Mouse (Mus musculus) heart, embryonic 14.5 days (tissue): ENCODE data around the gene Gphn. TPM values are rescaled to one million over a fixed set of nuclear protein-coding genes. Genes with fewer than 3 reads are reported as not detected.

Experiments used
- ATAC-seq: fragments of 200-750 bp; cut with Nextera tagmentation; 2 replicates; pipeline ENCODE4 v1.8.0; 2017; ENCODE audit warnings: low read depth, moderate TSS enrichment; ENCODE audit not compliant: insufficient number of reproducible peaks, insufficient read depth, low FRiP score
- H3K27ac ChIP-seq, 2 experiments: fragments of 200-500 bp in 1 of 2; fragments of 300-500 bp in 1 of 2; sonication (generic) in 1 of 2; replicated peaks in 1 of 2; 2 replicates each; pipeline ENCODE4 v1.5.1; 2012 to 2014; ENCODE audit warnings: low read depth in 2 of 2, low read length in 2 of 2, control low read depth in 1 of 2, mild to moderate bottlenecking in 1 of 2, mixed read lengths in 1 of 2; ENCODE audit not compliant: control insufficient read depth in 1 of 2, insufficient read depth in 1 of 2
- H3K27me3 ChIP-seq: fragments of 300-500 bp; sonication (generic); 2 replicates; pipeline ENCODE4 v1.6.1; 2014; ENCODE audit warnings: mild to moderate bottlenecking, low read length, control low read depth; ENCODE audit not compliant: control insufficient read depth, insufficient read depth
- H3K36me3 ChIP-seq: fragments of 300-500 bp; sonication (generic); 2 replicates; pipeline ENCODE4 v1.6.1; 2014; ENCODE audit warnings: mild to moderate bottlenecking, control low read depth, low read length, mixed read lengths; ENCODE audit not compliant: control insufficient read depth, insufficient read depth
- H3K4me1 ChIP-seq, 2 experiments: fragments of 200-500 bp in 1 of 2; fragments of 300-500 bp in 1 of 2; sonication (generic) in 1 of 2; 2 replicates each; pipeline ENCODE4 v1.6.1; 2012 to 2014; ENCODE audit warnings: low read length in 2 of 2, control low read depth in 1 of 2, mixed read lengths in 1 of 2; ENCODE audit not compliant: control insufficient read depth in 2 of 2, insufficient read depth in 2 of 2
- H3K4me2 ChIP-seq: fragments of 300-500 bp; sonication (generic); 2 replicates; pipeline ENCODE4 v1.6.1; 2014; ENCODE audit warnings: mild to moderate bottlenecking, low read length
- H3K4me3 ChIP-seq, 2 experiments: fragments of 200-500 bp in 1 of 2; fragments of 300-500 bp in 1 of 2; sonication (generic) in 1 of 2; 2 replicates each; pipeline ENCODE4 v1.5.1; 2012 to 2014; ENCODE audit warnings: low read length in 2 of 2, mild to moderate bottlenecking in 2 of 2, control low read depth in 1 of 2, low read depth in 1 of 2, moderate library complexity in 1 of 2; ENCODE audit not compliant: control insufficient read depth in 1 of 2, insufficient read depth in 1 of 2
- H3K9ac ChIP-seq: fragments of 300-500 bp; sonication (generic); 2 replicates; pipeline ENCODE4 v1.6.1; 2014; ENCODE audit warnings: mild to moderate bottlenecking, low read length
- H3K9me3 ChIP-seq: fragments of 300-500 bp; sonication (generic); 2 replicates; pipeline ENCODE4 v1.6.1; 2016; ENCODE audit warnings: low read length, control low read depth; ENCODE audit not compliant: control insufficient read depth
- WGBS: fragments of 180-500 bp; shearing (Covaris S2); extraction: QIAGEN DNeasy Blood & Tissue Kit; methylation state at CpG from one replicate; pipeline ENCODE4 v1.1.7; 2014; 5-methylcytosine and 5-hydroxymethylcytosine counted together
- polyA plus RNA-seq: library from polyadenylated mRNA; unstranded; fragments of >200 nt; fragmentation: Nextera tagmentation; extraction: Ambion mirVana; gene quantifications from 2 replicates; pipeline ENCODE4 v1.2.1, GENCODE M21; 2014

Gene Gphn
- polyA plus RNA-seq, 1 experiment from 2014 or later = 17.1 TPM

GRCm38 (mm10) chr12:78631816-78632215, 405.6 kb downstream of the Gphn start:
- WGBS = 75% methylated on average over 2 of the region's 2 CpGs
- Histone ChIP-seq H3K9ac (no peak overlapping the region), H3K9me3 (no peaks in the 10 kb centered on the region), H3K4me3 (no peak overlapping the region), H3K27ac (no peak overlapping the region), H3K4me2 (no peak overlapping the region), H3K27me3 (no peaks in the 10 kb centered on the region), H3K4me1 (no peaks in the 10 kb centered on the region), H3K36me3 (no peaks in the 10 kb centered on the region)
- no peak for ATAC-seq

GRCm38 (mm10) chr12:78639466-78639865, 413.3 kb downstream of the Gphn start:
- peaks cover 2 to 10% of the 10 kb centered on the region in 2 experiments; a peak in 3 of 4 replicates for H3K4me1 ChIP-seq
- H3K27me3 ChIP-seq = no peaks in the 10 kb centered on the region
- WGBS = 3% methylated on average over 1 of the region's 1 CpGs
- no peaks in the 10 kb centered on the region for H3K36me3 ChIP-seq
- H3K4me3 ChIP-seq = no peak overlapping the region
- peak overlapping the region; percentile 64 to 66; a peak in 3 of 4 replicates for H3K27ac ChIP-seq
- no peak for ATAC-seq
- no peak overlapping the region for H3K4me2 ChIP-seq
- H3K9me3 ChIP-seq = no peaks in the 10 kb centered on the region
- no peak overlapping the region for H3K9ac ChIP-seq

- no peak overlapping the region for H3K4me3 ChIP-seq
- 0% methylated on average over 2 of the region's 2 CpGs for WGBS
Observed at GRCm38 (mm10) chr12:78640086-78640485, 413.9 kb downstream of the Gphn start.

GRCm38 (mm10) chr12:78641220-78641619, 415.0 kb downstream of the Gphn start:
- Histone ChIP-seq H3K27me3 (no peaks in the 10 kb centered on the region), H3K4me2 (no peak overlapping the region), H3K9me3 (no peaks in the 10 kb centered on the region), H3K4me3 (no peak overlapping the region), H3K4me1 (peaks cover 2 to 10% of the 10 kb centered on the region in 2 experiments; a peak in 3 of 4 replicates), H3K36me3 (no peaks in the 10 kb centered on the region), H3K27ac (no peak overlapping the region), H3K9ac (no peak overlapping the region)
- ATAC-seq = no peak

More at GRCm38 (mm10) chr12:78640086-78640485, 413.9 kb downstream of the Gphn start:
- H3K9ac ChIP-seq = no peak overlapping the region
- H3K9me3 ChIP-seq = no peaks in the 10 kb centered on the region
- peak overlapping the region in 1 of 2 experiments; percentile 64; a peak in 3 of 4 replicates for H3K27ac ChIP-seq
- H3K4me2 ChIP-seq = 0 out of 2 replicates have a peak overlapping the region, but pooled peaks have one; percentile 3
- H3K36me3 ChIP-seq = no peaks in the 10 kb centered on the region
- H3K27me3 ChIP-seq = no peaks in the 10 kb centered on the region
- ATAC-seq = no peak
- peaks cover 2 to 10% of the 10 kb centered on the region in 2 experiments; a peak in 3 of 4 replicates for H3K4me1 ChIP-seq

- no peak overlapping the region for H3K4me2 ChIP-seq
- peaks cover 2 to 10% of the 10 kb centered on the region in 2 experiments; a peak in 3 of 4 replicates for H3K4me1 ChIP-seq
- no peaks in the 10 kb centered on the region for H3K9me3 ChIP-seq
- H3K4me3 ChIP-seq = no peak overlapping the region
- ATAC-seq = no peak
- no peak overlapping the region for H3K27ac ChIP-seq
- 88% methylated on average over 2 of the region's 2 CpGs for WGBS
- no peak overlapping the region for H3K9ac ChIP-seq
- no peaks in the 10 kb centered on the region for H3K27me3 ChIP-seq
- H3K36me3 ChIP-seq = no peaks in the 10 kb centered on the region
Observed at GRCm38 (mm10) chr12:78643691-78644090, 417.5 kb downstream of the Gphn start.

- WGBS = 82% methylated on average over 1 of the region's 1 CpGs
- Histone ChIP-seq H3K9ac (no peak overlapping the region), H3K4me2 (no peak overlapping the region), H3K36me3 (no peaks in the 10 kb centered on the region), H3K4me1 (no peaks in the 10 kb centered on the region), H3K9me3 (no peaks in the 10 kb centered on the region), H3K27me3 (no peaks in the 10 kb centered on the region), H3K27ac (no peak overlapping the region), H3K4me3 (no peak overlapping the region)
- no peak for ATAC-seq
Observed at GRCm38 (mm10) chr12:78645282-78645681, 419.1 kb downstream of the Gphn start.

- ATAC-seq = no peak
- H3K4me1 ChIP-seq = no peaks in the 10 kb centered on the region
- H3K27me3 ChIP-seq = no peaks in the 10 kb centered on the region
Observed at GRCm38 (mm10) chr12:78659718-78660304, 433.6 kb downstream of the Gphn start.

More at GRCm38 (mm10) chr12:78659718-78660304, 433.6 kb downstream of the Gphn start:
- Histone ChIP-seq H3K4me2 (no peak overlapping the region), H3K36me3 (no peaks in the 10 kb centered on the region), H3K9ac (no peak overlapping the region), H3K9me3 (no peaks in the 10 kb centered on the region), H3K27ac (no peak overlapping the region), H3K4me3 (no peak overlapping the region)
- 21% methylated on average over 2 of the region's 2 CpGs for WGBS
